Mouse (Mus musculus): Measurements from ENCODE around the gene Cox14.
"Not testable (repeated sequence)": the region's sequence is repeated elsewhere in the genome, so short reads cannot be mapped to it uniquely, and the experiment has no call there.

Cox14 gene

GRCm38 (mm10) chr15:99725341-99726155 lies at the start of gene Cox14:
Gene Cox14 (plus strand): TSS chr15:99725618.
- DNase-seq (ENCODE audit: low spot score), result peak; percentile 96

GRCm38 (mm10) chr15:99677089-99677488 lies 48.3 kb upstream of the Cox14 start:
- no peak for DNase-seq (ENCODE audit: low spot score)

- DNase-seq (ENCODE audit: low spot score), result no peak
Observed at GRCm38 (mm10) chr15:99678063-99678800, 47.2 kb upstream of the Cox14 start.

GRCm38 (mm10) chr15:99679008-99679407 lies 46.4 kb upstream of the Cox14 start:
- DNase-seq (ENCODE audit: low spot score), result no peak

- no peak for DNase-seq (ENCODE audit: low spot score)
Observed at GRCm38 (mm10) chr15:99682880-99683279, 42.5 kb upstream of the Cox14 start.

GRCm38 (mm10) chr15:99684156-99684555 lies 41.3 kb upstream of the Cox14 start:
- no peak for DNase-seq (ENCODE audit: low spot score)

- peak; percentile 71 for DNase-seq (ENCODE audit: low spot score)
Observed at GRCm38 (mm10) chr15:99688712-99689111, 36.7 kb upstream of the Cox14 start.

- no peak for DNase-seq (ENCODE audit: low spot score)
Observed at GRCm38 (mm10) chr15:99690924-99691323, 34.5 kb upstream of the Cox14 start.

GRCm38 (mm10) chr15:99691976-99692375 lies 33.4 kb upstream of the Cox14 start:
- DNase-seq (ENCODE audit: low spot score), result no peak

GRCm38 (mm10) chr15:99697309-99697708 lies 28.1 kb upstream of the Cox14 start:
- DNase-seq (ENCODE audit: low spot score), result no peak

GRCm38 (mm10) chr15:99698533-99699085 lies 26.8 kb upstream of the Cox14 start:
- DNase-seq (ENCODE audit: low spot score), result no peak

DNA sequence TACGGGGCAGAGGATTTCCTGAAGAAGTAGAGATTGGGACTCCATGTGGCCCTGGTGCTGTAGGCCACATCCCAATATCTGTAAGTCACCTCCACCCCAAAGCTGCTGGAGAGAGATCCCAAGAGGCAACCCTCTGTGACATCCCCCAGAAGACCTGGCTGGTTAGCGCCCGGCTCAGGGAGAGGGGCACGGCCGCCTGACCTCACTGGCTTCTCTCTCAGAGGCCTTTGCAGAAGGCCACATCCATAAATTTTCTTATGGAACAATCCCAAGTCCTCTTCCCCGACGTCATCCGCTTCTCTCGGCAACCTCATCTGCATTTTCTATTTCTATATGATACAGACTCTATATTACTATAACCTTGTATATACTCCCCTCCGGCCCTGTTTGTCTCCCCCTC lies 25.7 kb upstream of the Cox14 start:
- DNase-seq (ENCODE audit: low spot score), result no peak

- no peak for DNase-seq (ENCODE audit: low spot score)
Observed at GRCm38 (mm10) chr15:99700219-99701106, 25.0 kb upstream of the Cox14 start.

- DNase-seq (ENCODE audit: low spot score), result not testable (repeated sequence)
Observed at GRCm38 (mm10) chr15:99701640-99701998, 23.8 kb upstream of the Cox14 start.

GRCm38 (mm10) chr15:99701999-99702900 lies 23.2 kb upstream of the Cox14 start, which contains the start of gene Smarcd1:
Gene Smarcd1 (plus strand): TSS chr15:99702129.
- DNase-seq (ENCODE audit: low spot score), result peak; percentile 94

- no peak for DNase-seq (ENCODE audit: low spot score)
Observed at GRCm38 (mm10) chr15:99703104-99703503, 22.3 kb upstream of the Cox14 start.

- DNase-seq (ENCODE audit: low spot score), result no peak
Observed at GRCm38 (mm10) chr15:99703676-99704040, 21.8 kb upstream of the Cox14 start.

- DNase-seq (ENCODE audit: low spot score), result no peak
Observed at GRCm38 (mm10) chr15:99704041-99704681, 21.3 kb upstream of the Cox14 start.

- peak; percentile 55 for DNase-seq (ENCODE audit: low spot score)
Observed at GRCm38 (mm10) chr15:99704881-99705280, 20.5 kb upstream of the Cox14 start.

- peak; percentile 76 for DNase-seq (ENCODE audit: low spot score)
Observed at GRCm38 (mm10) chr15:99705440-99706048, 19.9 kb upstream of the Cox14 start, which contains the start of gene Gm17349. Gene Gm17349 (minus strand): TSS chr15:99705490.

Data from layer of hippocampus, adult 11-12 months (tissue).